Mouse (Mus musculus) myocyte (in vitro differentiated cells): ENCODE measurements at regions not wholly inside any gene's neighbourhood (a gene's known extent, or its start where the extent isn't known, plus 50 kb on each side); places are given as distances from the start of the nearest gene placed in this dataset.

Source experiments
- POLR2A ChIP-seq: IDR thresholded peaks from one replicate; pipeline ENCODE4 v1.6.1; 2011; ENCODE audit warnings: low read depth, mild to moderate bottlenecking, control low read depth, moderate library complexity; ENCODE audit not compliant: insufficient read length
- POLR2AphosphoS2 ChIP-seq: IDR thresholded peaks from one replicate; pipeline ENCODE4 v1.6.1; 2011; ENCODE audit warnings: low read depth, control low read depth; ENCODE audit not compliant: insufficient read length
- TCF12 ChIP-seq: IDR thresholded peaks from one replicate; pipeline ENCODE4 v1.6.1; 2011; ENCODE audit warnings: mild to moderate bottlenecking, control low read depth; ENCODE audit not compliant: poor library complexity, insufficient read depth, severe bottlenecking

DNA sequence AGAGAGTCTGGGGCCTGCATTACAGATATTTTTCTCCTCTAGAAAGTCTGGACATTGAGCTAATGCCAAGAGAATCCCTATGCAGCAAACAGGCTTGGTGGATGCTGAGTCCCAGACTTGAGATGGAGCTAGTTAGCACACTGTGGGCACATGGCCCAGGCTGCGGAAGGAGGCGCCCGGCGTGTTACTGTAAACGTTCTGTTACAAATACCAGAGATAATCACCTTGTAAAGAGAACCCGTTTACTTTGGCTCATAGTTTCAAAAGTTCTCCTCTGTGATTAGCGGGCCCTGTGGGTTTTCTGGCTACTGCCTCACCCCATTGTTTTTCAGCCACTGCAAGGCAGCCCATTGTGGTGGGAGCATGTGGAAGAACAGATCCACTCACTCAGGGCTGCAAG, 264.6 kb downstream of the Cyp26b1 start:
- TF ChIP-seq TCF12 (no peak), POLR2A (no peak), POLR2AphosphoS2 (no peak)
